Mouse (Mus musculus) myocyte (in vitro differentiated cells): ENCODE results near the gene Foxr1.

Experiments
- CEBPB ChIP-seq: IDR thresholded peaks from 2 replicates; pipeline ENCODE4 v1.6.1; 2011; ENCODE audit warnings: mild to moderate bottlenecking, moderate library complexity; ENCODE audit not compliant: poor library complexity, insufficient read depth, severe bottlenecking
- E2F4 ChIP-seq: IDR thresholded peaks from one replicate; pipeline ENCODE4 v1.6.1; 2011; ENCODE audit warnings: mild to moderate bottlenecking, control low read depth, moderate library complexity; ENCODE audit not compliant: insufficient read depth
- MAX ChIP-seq: IDR thresholded peaks from one replicate; pipeline ENCODE4 v1.6.1; 2011; ENCODE audit warnings: low read depth, mild to moderate bottlenecking, control low read depth
- MYOD1 ChIP-seq, 3 experiments: IDR thresholded peaks; one replicate each; pipeline ENCODE4 v1.6.1; 2011; ENCODE audit warnings: control low read depth in 2 of 3, low read depth in 2 of 3, mild to moderate bottlenecking in 2 of 3, moderate library complexity in 1 of 3; ENCODE audit not compliant: insufficient read length in 2 of 3, control insufficient read depth in 1 of 3
- POLR2A ChIP-seq: IDR thresholded peaks from one replicate; pipeline ENCODE4 v1.6.1; 2011; ENCODE audit warnings: low read depth, mild to moderate bottlenecking, control low read depth, moderate library complexity; ENCODE audit not compliant: insufficient read length
- SRF ChIP-seq: IDR thresholded peaks from one replicate; pipeline ENCODE4 v1.6.1; 2011; ENCODE audit warnings: low read depth; ENCODE audit not compliant: control insufficient read depth, insufficient read length
- TCF12 ChIP-seq: IDR thresholded peaks from one replicate; pipeline ENCODE4 v1.6.1; 2011; ENCODE audit warnings: mild to moderate bottlenecking, control low read depth; ENCODE audit not compliant: poor library complexity, insufficient read depth, severe bottlenecking
- TCF3 ChIP-seq: IDR thresholded peaks from one replicate; pipeline ENCODE4 v1.6.1; 2011; ENCODE audit warnings: low read depth, control low read depth; ENCODE audit not compliant: insufficient read length
- USF1 ChIP-seq: IDR thresholded peaks from one replicate; pipeline ENCODE4 v1.6.1; 2011; ENCODE audit warnings: low read depth, mild to moderate bottlenecking, control low read depth, moderate library complexity

GRCm38 (mm10) chr9:44423576-44423975 is 17.4 kb downstream of the Foxr1 start:
- TF ChIP-seq POLR2A (no peak), CEBPB (no peak), MYOD1 (IDR thresholded peaks at IDR 0.05; ENCODE audit: control insufficient read depth in 1 of 3, insufficient read length in 2 of 3, low read depth in 2 of 3) (no peak), MAX (no peak), E2F4 (no peak), SRF (no peak), TCF12 (no peak), USF1 (no peak), TCF3 (no peak)
